Mouse (Mus musculus) forebrain, embryonic 14.5 days (tissue): ENCODE results near the gene Ifi47. TPM values are rescaled to one million over a fixed set of nuclear protein-coding genes. Genes with fewer than 3 reads are reported as not detected.

Experiments
- ATAC-seq: fragments of 200-750 bp; cut with Nextera tagmentation; 2 replicates; pipeline ENCODE4 v1.8.0; 2017; ENCODE audit warnings: mild to moderate bottlenecking, moderate library complexity
- DNase-seq: peaks from one replicate; pipeline ENCODE4 v3.0.0-alpha.2; 2015; ENCODE audit warnings: low spot score
- H3K27ac ChIP-seq: fragments of 300-500 bp; sonication (generic); 2 replicates; pipeline ENCODE4 v1.5.1; 2014; ENCODE audit warnings: low read depth, mild to moderate bottlenecking, control low read depth, low read length, moderate library complexity
- H3K27me3 ChIP-seq: fragments of 300-500 bp; sonication (generic); replicated peaks from 2 replicates; pipeline ENCODE4 v1.6.1; 2014; ENCODE audit warnings: low read length, control low read depth, mixed read lengths; ENCODE audit not compliant: control insufficient read depth, insufficient read depth
- H3K36me3 ChIP-seq: fragments of 300-500 bp; sonication (generic); 2 replicates; pipeline ENCODE4 v1.6.1; 2014; ENCODE audit warnings: low read length, control low read depth; ENCODE audit not compliant: control insufficient read depth, insufficient read depth
- H3K4me1 ChIP-seq: fragments of 300-500 bp; sonication (generic); 2 replicates; pipeline ENCODE4 v1.6.1; 2014; ENCODE audit warnings: antibody characterized with exemption, low read length, control low read depth; ENCODE audit not compliant: control insufficient read depth, insufficient read depth
- H3K4me2 ChIP-seq: fragments of 300-500 bp; sonication (generic); 2 replicates; pipeline ENCODE4 v1.6.1; 2014; ENCODE audit warnings: mild to moderate bottlenecking, control low read depth, low read length
- H3K4me3 ChIP-seq: fragments of 300-500 bp; sonication (generic); 2 replicates; pipeline ENCODE4 v1.5.1; 2014; ENCODE audit warnings: low read depth, low read length, control low read depth
- H3K9ac ChIP-seq: fragments of 300-500 bp; sonication (generic); 2 replicates; pipeline ENCODE4 v1.6.1; 2014; ENCODE audit warnings: mild to moderate bottlenecking, low read length, control low read depth, moderate library complexity
- H3K9me3 ChIP-seq: fragments of 300-500 bp; sonication (generic); replicated peaks from 2 replicates; pipeline ENCODE4 v1.6.1; 2016; ENCODE audit warnings: low read length, control low read depth, mixed read lengths; ENCODE audit not compliant: control insufficient read depth
- WGBS: fragments of 180-500 bp; shearing (Covaris S2); extraction: QIAGEN DNeasy Blood & Tissue Kit; methylation state at CpG from one replicate; pipeline ENCODE4 v1.1.7; 2014; 5-methylcytosine and 5-hydroxymethylcytosine counted together
- polyA plus RNA-seq: library from polyadenylated mRNA; unstranded; fragments of >200 nt; fragmentation: Nextera tagmentation; extraction: Ambion mirVana; gene quantifications from 2 replicates; pipeline ENCODE4 v1.2.1, GENCODE M21; 2014

The Ifi47 gene
- polyA plus RNA-seq, 1 experiment from 2014 or later: 0.70 TPM

GRCm38 (mm10) chr11:49077012-49077411 lies 625 bp downstream of the Ifi47 start:
- no peak overlapping the region for H3K9ac ChIP-seq
- no peaks in the 10 kb centered on the region for H3K36me3 ChIP-seq
- no peaks in the 10 kb centered on the region for H3K4me1 ChIP-seq
- H3K9me3 ChIP-seq: no peaks in the 10 kb centered on the region
- DNase-seq: no peak
- no peak overlapping the region for H3K4me3 ChIP-seq
- no peaks in the 10 kb centered on the region for H3K27me3 ChIP-seq
- H3K4me2 ChIP-seq: no peak overlapping the region
- 56% methylated on average over 1 of the region's 1 CpGs for WGBS
- H3K27ac ChIP-seq: no peak overlapping the region
- no peak for ATAC-seq

- Histone ChIP-seq H3K27me3 (no peaks in the 10 kb centered on the region), H3K9me3 (no peaks in the 10 kb centered on the region), H3K9ac (no peak overlapping the region), H3K27ac (no peak overlapping the region), H3K36me3 (no peaks in the 10 kb centered on the region), H3K4me3 (no peak overlapping the region), H3K4me2 (no peak overlapping the region), H3K4me1 (no peaks in the 10 kb centered on the region)
- no peak for DNase-seq
- ATAC-seq: no peak
- WGBS: 88% methylated on average over 3 of the region's 3 CpGs
These were observed 2.3 kb downstream of the Ifi47 start for GRCm38 (mm10) chr11:49078719-49079118.

- no peak for DNase-seq
- Histone ChIP-seq H3K4me3 (no peak overlapping the region), H3K4me1 (no peaks in the 10 kb centered on the region), H3K4me2 (no peak overlapping the region), H3K27ac (no peak overlapping the region), H3K9me3 (no peaks in the 10 kb centered on the region), H3K9ac (no peak overlapping the region), H3K27me3 (no peaks in the 10 kb centered on the region), H3K36me3 (no peaks in the 10 kb centered on the region)
- no peak for ATAC-seq
- WGBS: 66% methylated on average over 1 of the region's 1 CpGs
These were observed 4.2 kb downstream of the Ifi47 start for GRCm38 (mm10) chr11:49080636-49081035.

- Histone ChIP-seq H3K36me3 (no peaks in the 10 kb centered on the region), H3K4me1 (no peaks in the 10 kb centered on the region), H3K4me2 (no peak overlapping the region), H3K9ac (no peak overlapping the region), H3K27me3 (no peaks in the 10 kb centered on the region), H3K9me3 (no peaks in the 10 kb centered on the region), H3K4me3 (no peak overlapping the region), H3K27ac (no peak overlapping the region)
- no peak for DNase-seq
- 84% methylated on average over 4 of the region's 4 CpGs for WGBS
- no peak for ATAC-seq
These were observed 5.0 kb downstream of the Ifi47 start for GRCm38 (mm10) chr11:49081356-49081755.

- H3K4me2 ChIP-seq: no peak overlapping the region
- H3K9me3 ChIP-seq: no peaks in the 10 kb centered on the region
- ATAC-seq (no peak), DNase-seq (no peak)
- no peak overlapping the region for H3K9ac ChIP-seq
- H3K27me3 ChIP-seq: no peaks in the 10 kb centered on the region
- no peaks in the 10 kb centered on the region for H3K4me1 ChIP-seq
- H3K36me3 ChIP-seq: no peaks in the 10 kb centered on the region
- WGBS: 76% methylated on average over 3 of the region's 3 CpGs
- H3K4me3 ChIP-seq: no peak overlapping the region
- no peak overlapping the region for H3K27ac ChIP-seq
These were observed 5.5 kb downstream of the Ifi47 start for GRCm38 (mm10) chr11:49081886-49082285.

GRCm38 (mm10) chr11:49083146-49083545 lies 6.8 kb downstream of the Ifi47 start:
- WGBS: 100% methylated on average over 1 of the region's 1 CpGs
- ATAC-seq (no peak), DNase-seq (no peak)
- no peak overlapping the region for H3K27ac ChIP-seq
- H3K9ac ChIP-seq: no peak overlapping the region
- no peak overlapping the region for H3K4me2 ChIP-seq
- no peak overlapping the region for H3K4me3 ChIP-seq
- H3K9me3 ChIP-seq: no peaks in the 10 kb centered on the region
- no peaks in the 10 kb centered on the region for H3K4me1 ChIP-seq
- H3K36me3 ChIP-seq: no peaks in the 10 kb centered on the region
- no peaks in the 10 kb centered on the region for H3K27me3 ChIP-seq

GRCm38 (mm10) chr11:49083808-49084207 lies 7.4 kb downstream of the Ifi47 start:
- Histone ChIP-seq H3K9me3 (no peaks in the 10 kb centered on the region), H3K27me3 (no peaks in the 10 kb centered on the region), H3K9ac (no peak overlapping the region), H3K4me1 (no peaks in the 10 kb centered on the region), H3K36me3 (no peaks in the 10 kb centered on the region), H3K4me3 (no peak overlapping the region), H3K4me2 (no peak overlapping the region), H3K27ac (no peak overlapping the region)
- 80% methylated on average over 3 of the region's 3 CpGs for WGBS
- DNase-seq (no peak), ATAC-seq (no peak)

- Histone ChIP-seq H3K27ac (no peak overlapping the region), H3K9ac (no peak overlapping the region), H3K9me3 (no peaks in the 10 kb centered on the region), H3K36me3 (no peaks in the 10 kb centered on the region), H3K4me2 (no peak overlapping the region), H3K4me1 (no peaks in the 10 kb centered on the region), H3K4me3 (no peak overlapping the region), H3K27me3 (no peaks in the 10 kb centered on the region)
- no peak for ATAC-seq
- 88% methylated on average over 1 of the region's 1 CpGs for WGBS
- DNase-seq: no peak
These were observed 8.0 kb downstream of the Ifi47 start for GRCm38 (mm10) chr11:49084385-49084784.

- H3K4me1 ChIP-seq: no peaks in the 10 kb centered on the region
- ATAC-seq: no peak
- no peak for DNase-seq
- WGBS: 40% methylated on average over 3 of the region's 3 CpGs
- H3K9me3 ChIP-seq: no peaks in the 10 kb centered on the region
- no peak overlapping the region for H3K27ac ChIP-seq
- H3K4me2 ChIP-seq: no peak overlapping the region
- no peaks in the 10 kb centered on the region for H3K36me3 ChIP-seq
- no peak overlapping the region for H3K9ac ChIP-seq
- no peak overlapping the region for H3K4me3 ChIP-seq
- H3K27me3 ChIP-seq: no peaks in the 10 kb centered on the region
These were observed 8.5 kb downstream of the Ifi47 start for GRCm38 (mm10) chr11:49084875-49085274.
